Mouse (Mus musculus) MEL (cell line): Measurements from ENCODE around the gene Arl13b. TPM values are rescaled to one million over a fixed set of nuclear protein-coding genes. Genes with fewer than 3 reads are reported as not detected.

Experiments
- DNase-seq: peaks from one replicate; pipeline ENCODE4 v3.0.0; 2011; ENCODE audit warnings: low read depth, low spot score
- H3K27ac ChIP-seq: 2 replicates; pipeline ENCODE4 v1.5.1; 2012; ENCODE audit warnings: low read depth, mild to moderate bottlenecking, control low read depth, low read length, moderate library complexity; ENCODE audit not compliant: control insufficient read depth
- H3K27me3 ChIP-seq, 2 experiments: fragments of 150-350 bp in 1 of 2; sonication (generic) in 1 of 2; 2 replicates each; pipeline ENCODE4 v1.6.1; 2012; ENCODE audit warnings: low read length in 2 of 2, mild to moderate bottlenecking in 2 of 2, improper control_type of control experiment in 1 of 2, moderate library complexity in 1 of 2; ENCODE audit not compliant: insufficient read depth in 2 of 2, control insufficient read depth in 1 of 2
- H3K36me3 ChIP-seq, 2 experiments: 2 replicates each; pipeline ENCODE4 v1.6.1; 2012 to 2014; ENCODE audit warnings: low read length in 2 of 2, improper control_type of control experiment in 1 of 2, inconsistent platforms in 1 of 2, mild to moderate bottlenecking in 1 of 2; ENCODE audit not compliant: insufficient read depth in 2 of 2, control insufficient read depth in 1 of 2
- H3K4me1 ChIP-seq, 2 experiments: fragments of 150-350 bp in 1 of 2; sonication (generic) in 1 of 2; 2 replicates each; pipeline ENCODE4 v1.6.1; 2012; ENCODE audit warnings: low read length in 2 of 2, improper control_type of control experiment in 1 of 2, mild to moderate bottlenecking in 1 of 2; ENCODE audit not compliant: insufficient read depth in 2 of 2, control insufficient read depth in 1 of 2
- H3K4me3 ChIP-seq, 2 experiments: fragments of 150-350 bp in 1 of 2; sonication (generic) in 1 of 2; 2 replicates each; pipeline ENCODE4 v1.5.1; 2012; ENCODE audit warnings: low read depth in 2 of 2, low read length in 2 of 2, mild to moderate bottlenecking in 2 of 2, moderate library complexity in 2 of 2, control low read depth in 1 of 2, improper control_type of control experiment in 1 of 2; ENCODE audit not compliant: control insufficient read depth in 1 of 2, insufficient read depth in 1 of 2
- H3K79me2 ChIP-seq: 2 replicates; pipeline ENCODE4 v1.6.1; 2012; ENCODE audit warnings: mild to moderate bottlenecking, low read length, moderate library complexity; ENCODE audit not compliant: control insufficient read depth, poor library complexity, insufficient read depth
- H3K9ac ChIP-seq: 2 replicates; pipeline ENCODE4 v1.6.1; 2012; ENCODE audit warnings: low read depth, mild to moderate bottlenecking, control low read depth, low read length, moderate library complexity; ENCODE audit not compliant: control insufficient read depth, poor library complexity, severe bottlenecking
- H3K9me3 ChIP-seq: fragments of 150-350 bp; sonication (generic); replicated peaks from 2 replicates; pipeline ENCODE4 v1.6.1; 2012; ENCODE audit warnings: mild to moderate bottlenecking, low read length, improper control_type of control experiment, moderate library complexity; ENCODE audit not compliant: insufficient read depth
- BHLHE40 ChIP-seq: IDR thresholded peaks from 2 replicates; pipeline ENCODE4 v1.6.1; 2012; ENCODE audit warnings: low read depth, mild to moderate bottlenecking, inconsistent platforms, low read length, improper control_type of control experiment, borderline replicate concordance
- CHD1 ChIP-seq: IDR thresholded peaks from 2 replicates; pipeline ENCODE4 v1.6.1; 2012; ENCODE audit warnings: low read depth, mild to moderate bottlenecking, inconsistent platforms, low read length, improper control_type of control experiment
- CHD2 ChIP-seq: IDR thresholded peaks from 2 replicates; pipeline ENCODE4 v1.6.1; 2011; ENCODE audit warnings: low read length, improper control_type of control experiment
- CTCF ChIP-seq, 3 experiments: IDR thresholded peaks in 2 of 3; conservative IDR thresholded peaks in 1 of 3; 2 replicates each; pipeline ENCODE4 v1.5.1; 2011 to 2012; ENCODE audit warnings: low read length in 3 of 3, low read depth in 2 of 3, mild to moderate bottlenecking in 2 of 3, improper control_type of control experiment in 1 of 3, inconsistent platforms in 1 of 3, mixed read lengths in 1 of 3, moderate library complexity in 1 of 3; ENCODE audit not compliant: control insufficient read depth in 1 of 3, insufficient read depth in 1 of 3, poor library complexity in 1 of 3, severe bottlenecking in 1 of 3
- E2F4 ChIP-seq: IDR thresholded peaks from 2 replicates; pipeline ENCODE4 v1.6.1; 2011; ENCODE audit warnings: low read depth, low read length, improper control_type of control experiment, borderline replicate concordance
- ELF1 ChIP-seq: IDR thresholded peaks from 2 replicates; pipeline ENCODE4 v1.6.1; 2014; ENCODE audit warnings: low read depth, mild to moderate bottlenecking, inconsistent platforms, low read length, improper control_type of control experiment, moderate library complexity
- ETS1 ChIP-seq: IDR thresholded peaks from 2 replicates; pipeline ENCODE4 v1.6.1; 2012; ENCODE audit warnings: low read depth, mild to moderate bottlenecking, inconsistent platforms, low read length, improper control_type of control experiment, moderate library complexity
- GABPA ChIP-seq: IDR thresholded peaks from 2 replicates; pipeline ENCODE4 v1.6.1; 2012; ENCODE audit warnings: low read depth, mild to moderate bottlenecking, inconsistent platforms, low read length, improper control_type of control experiment, moderate library complexity
- HCFC1 ChIP-seq: IDR thresholded peaks from 2 replicates; pipeline ENCODE4 v1.6.1; 2012; ENCODE audit warnings: low read depth, mild to moderate bottlenecking, inconsistent platforms, low read length, improper control_type of control experiment, moderate library complexity
- KAT2A ChIP-seq: conservative IDR thresholded peaks from 2 replicates; pipeline ENCODE4 v1.6.1; 2012; ENCODE audit warnings: low read depth, low read length, improper control_type of control experiment, inconsistent platforms
- MAFK ChIP-seq: IDR thresholded peaks from 2 replicates; pipeline ENCODE4 v1.6.1; 2011; ENCODE audit warnings: low read depth, mild to moderate bottlenecking, low read length, improper control_type of control experiment, borderline replicate concordance
- MAZ ChIP-seq: IDR thresholded peaks from 2 replicates; pipeline ENCODE4 v1.6.1; 2012; ENCODE audit warnings: low read depth, mild to moderate bottlenecking, inconsistent platforms, low read length, improper control_type of control experiment
- MEF2A ChIP-seq: IDR thresholded peaks from 2 replicates; pipeline ENCODE4 v1.6.1; 2014; ENCODE audit warnings: low read depth, mild to moderate bottlenecking, inconsistent platforms, low read length, improper control_type of control experiment; ENCODE audit not compliant: poor library complexity, insufficient replicate concordance, severe bottlenecking; ENCODE audit errors: extremely low read depth
- MXI1 ChIP-seq: IDR thresholded peaks from 2 replicates; pipeline ENCODE4 v1.6.1; 2011; ENCODE audit warnings: mild to moderate bottlenecking, low read depth, low read length, improper control_type of control experiment
- NELFE ChIP-seq: IDR thresholded peaks from 2 replicates; pipeline ENCODE4 v1.6.1; 2011; ENCODE audit warnings: low read depth, low read length, improper control_type of control experiment
- NRF1 ChIP-seq: IDR thresholded peaks from 2 replicates; pipeline ENCODE4 v1.6.1; 2014; ENCODE audit warnings: low read depth, mild to moderate bottlenecking, inconsistent platforms, low read length, improper control_type of control experiment, moderate library complexity; ENCODE audit not compliant: poor library complexity, insufficient read depth, severe bottlenecking
- POLR2A ChIP-seq, 2 experiments: IDR thresholded peaks; 2 replicates each; pipeline ENCODE4 v1.6.1; 2011 to 2012; ENCODE audit warnings: low read length in 2 of 2, mild to moderate bottlenecking in 2 of 2, control low read depth in 1 of 2, improper control_type of control experiment in 1 of 2, low read depth in 1 of 2, moderate library complexity in 1 of 2; ENCODE audit not compliant: control insufficient read depth in 1 of 2, insufficient read depth in 1 of 2, poor library complexity in 1 of 2
- POLR2AphosphoS2 ChIP-seq: IDR thresholded peaks from 2 replicates; pipeline ENCODE4 v1.6.1; 2011; ENCODE audit warnings: low read length, improper control_type of control experiment
- RCOR1 ChIP-seq: IDR thresholded peaks from 2 replicates; pipeline ENCODE4 v1.6.1; 2012; ENCODE audit warnings: low read depth, mild to moderate bottlenecking, inconsistent platforms, low read length, improper control_type of control experiment
- SMC3 ChIP-seq: IDR thresholded peaks from 2 replicates; pipeline ENCODE4 v1.6.1; 2011; ENCODE audit warnings: low read depth, low read length, improper control_type of control experiment
- TBP ChIP-seq: IDR thresholded peaks from 2 replicates; pipeline ENCODE4 v1.8.0; 2011; ENCODE audit warnings: low read depth, low read length, improper control_type of control experiment
- TCF12 ChIP-seq: IDR thresholded peaks from 2 replicates; pipeline ENCODE4 v1.6.1; 2014; ENCODE audit warnings: low read depth, mild to moderate bottlenecking, inconsistent platforms, low read length, improper control_type of control experiment, moderate library complexity
- USF1 ChIP-seq: IDR thresholded peaks from 2 replicates; pipeline ENCODE4 v1.6.1; 2014; ENCODE audit warnings: low read depth, mild to moderate bottlenecking, inconsistent platforms, low read length, improper control_type of control experiment, moderate library complexity
- USF2 ChIP-seq, 2 experiments: IDR thresholded peaks; 2 replicates each; pipeline ENCODE4 v1.6.1; 2011 to 2012; ENCODE audit warnings: improper control_type of control experiment in 2 of 2, low read length in 2 of 2, borderline replicate concordance in 1 of 2, inconsistent platforms in 1 of 2, low read depth in 1 of 2, mild to moderate bottlenecking in 1 of 2; ENCODE audit not compliant: insufficient read depth in 1 of 2
- ZC3H11A ChIP-seq: IDR thresholded peaks from 2 replicates; pipeline ENCODE4 v1.6.1; 2012; ENCODE audit warnings: low read depth, mild to moderate bottlenecking, inconsistent platforms, low read length, improper control_type of control experiment
- ZMIZ1 ChIP-seq: IDR thresholded peaks from 2 replicates; pipeline ENCODE4 v1.6.1; 2012; ENCODE audit warnings: low read depth, mild to moderate bottlenecking, inconsistent platforms, low read length, improper control_type of control experiment, moderate library complexity
- ZNF384 ChIP-seq: IDR thresholded peaks from 2 replicates; pipeline ENCODE4 v1.6.1; 2012; ENCODE audit warnings: low read depth, mild to moderate bottlenecking, inconsistent platforms, low read length, improper control_type of control experiment
- polyA plus RNA-seq, 2 experiments: library from polyadenylated mRNA; stranded (reverse) in 1 of 2; unstranded in 1 of 2; fragments of >175 nt in 1 of 2; fragments of >200 nt in 1 of 2; gene quantifications; 2 replicates each; pipeline versions ENCODE4 v1.2.1 to v1.2.4; 2012; ENCODE audit warnings: low replicate concordance in 2 of 2, low read depth in 1 of 2; ENCODE audit not compliant: insufficient read length in 2 of 2, insufficient read depth in 1 of 2, missing spikeins in 1 of 2
- total RNA-seq: library from RNA; depleted of rRNA; stranded (reverse); fragments of 300-350 nt; gene quantifications from 2 replicates; pipeline ENCODE4 v1.2.3, GENCODE M21; 2012

Gene Arl13b
- total and polyA plus RNA-seq, 3 experiments = 3.2 to 4.3 TPM; not detected in 1

- H3K4me3 ChIP-seq = no peak overlapping the region
- H3K27me3 ChIP-seq = no peaks in the 10 kb centered on the region
- no peak overlapping the region for H3K9ac ChIP-seq
- TF ChIP-seq HCFC1 = no peak
- TF ChIP-seq CTCF (IDR thresholded peaks at IDR 0.05 in 2 of 3, conservative IDR thresholded peaks at IDR 0.05 in 1 of 3; ENCODE audit: control insufficient read depth in 1 of 3, insufficient read depth in 1 of 3, low read depth in 2 of 3, low read length in 3 of 3, poor library complexity in 1 of 3, severe bottlenecking in 1 of 3) = no peak
- TF ChIP-seq E2F4 = no peak
- TF ChIP-seq TCF12 = no peak
- no peak for TF ChIP-seq MAZ
- TF ChIP-seq MEF2A = no peak
- no peak for TF ChIP-seq POLR2A (IDR thresholded peaks at IDR 0.05; ENCODE audit: control insufficient read depth in 1 of 2, insufficient read depth in 1 of 2, low read depth in 1 of 2, low read length in 2 of 2, poor library complexity in 1 of 2)
- no peak for TF ChIP-seq ELF1
- TF ChIP-seq CHD1 = no peak
- TF ChIP-seq ZMIZ1 = no peak
- no peak for TF ChIP-seq KAT2A
- TF ChIP-seq BHLHE40 = no peak
- no peak for TF ChIP-seq SMC3
- no peak for TF ChIP-seq TBP
- no peaks in the 10 kb centered on the region for H3K36me3 ChIP-seq
- no peaks in the 10 kb centered on the region for H3K9me3 ChIP-seq
- H3K27ac ChIP-seq = no peak overlapping the region
- no peaks in the 10 kb centered on the region for H3K4me1 ChIP-seq
- no peak for DNase-seq
- no peaks in the 10 kb centered on the region for H3K79me2 ChIP-seq
Measured at GRCm38 (mm10) chr16:62796608-62797007, 50.2 kb downstream of the Arl13b start.

GRCm38 (mm10) chr16:62786621-62787331, 60.1 kb downstream of the Arl13b start, which contains the start of gene Nsun3:
Nsun3 (minus strand) TSS chr16:62786818.
- no peaks in the 10 kb centered on the region for H3K27me3 ChIP-seq
- no peaks in the 10 kb centered on the region for H3K9me3 ChIP-seq
- peaks cover 0 to 15% of the 10 kb centered on the region in 2 experiments; a peak in 2 of 4 replicates for H3K36me3 ChIP-seq
- peaks cover 0 to 11% of the 10 kb centered on the region in 2 experiments; a peak in 2 of 4 replicates for H3K4me1 ChIP-seq
- DNase-seq = peak; percentile 98
- H3K9ac ChIP-seq = peak within 1 kb of the TSS; percentile 96
- H3K79me2 ChIP-seq = peaks cover 15% of the 10 kb centered on the region
- H3K4me3 ChIP-seq = peak within 1 kb of the TSS; percentile 69 to 98
- H3K27ac ChIP-seq = peak within 1 kb of the TSS; percentile 96
- TF ChIP-seq GABPA (no peak), ZC3H11A (no peak), USF2 (IDR thresholded peaks at IDR 0.05; ENCODE audit: borderline replicate concordance in 1 of 2, insufficient read depth in 1 of 2, low read depth in 1 of 2, low read length in 2 of 2) (no peak), NRF1 (no peak), MAFK (no peak), TBP (peak; percentile 89), POLR2AphosphoS2 (peak; percentile 96), NELFE (peak; percentile 98), USF1 (no peak), CHD2 (peak; percentile 99), ZNF384 (no peak), MAZ (peak; percentile 74; the same call in 1 of the 2 replicates), BHLHE40 (no peak), RCOR1 (no peak), MEF2A (no peak), TCF12 (no peak; the same call in 1 of the 2 replicates), CHD1 (no peak), CTCF (IDR thresholded peaks at IDR 0.05 in 2 of 3, conservative IDR thresholded peaks at IDR 0.05 in 1 of 3; ENCODE audit: control insufficient read depth in 1 of 3, insufficient read depth in 1 of 3, low read depth in 2 of 3, low read length in 3 of 3, poor library complexity in 1 of 3, severe bottlenecking in 1 of 3) (no peak), SMC3 (no peak), ZMIZ1 (peak; percentile 89), MXI1 (peak; percentile 71), ETS1 (no peak), E2F4 (no peak)
